Mouse (Mus musculus) left cerebral cortex, postnatal 10 days (tissue): ENCODE measurements at regions not wholly inside any gene's neighbourhood (a gene's known extent, or its start where the extent isn't known, plus 50 kb on each side); places are given as distances from the start of the nearest gene placed in this dataset.

Experiments
- DNase-seq, 2 experiments: peaks; one replicate each; pipeline ENCODE4 v3.0.0; 2021 to 2022; ENCODE audit warnings: low spot score in 2 of 2, mixed read lengths in 1 of 2; ENCODE audit errors: extremely low spot score in 1 of 2
- intact Hi-C: fragments of 180-260 bp; cut with DNase I; formaldehyde crosslinking; loops from one replicate; pipeline ENCODE4 v1.15.1; 2025

DNA sequence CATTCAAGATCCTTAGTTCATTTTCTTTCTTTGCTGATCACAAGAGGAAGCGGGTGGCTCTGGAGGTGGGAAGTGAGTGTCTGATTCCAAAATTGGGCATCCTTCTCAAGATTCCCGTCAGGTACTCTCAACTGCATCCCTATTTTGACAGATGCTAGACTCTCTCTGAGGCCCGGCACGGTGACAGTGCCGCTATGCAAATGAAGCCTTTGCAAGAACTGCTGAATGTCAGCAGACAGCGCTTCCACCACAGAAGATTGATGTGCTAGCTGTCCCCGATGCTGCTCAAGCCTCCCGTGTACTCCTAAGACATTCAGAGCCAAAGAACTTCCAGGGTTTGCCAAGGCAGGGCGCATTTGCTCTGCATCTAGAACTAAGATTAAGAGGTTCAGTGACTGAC is 50.9 kb upstream of the Cpne4 start:
- intact Hi-C loops: no loop called here
- DNase-seq: no peak

DNA sequence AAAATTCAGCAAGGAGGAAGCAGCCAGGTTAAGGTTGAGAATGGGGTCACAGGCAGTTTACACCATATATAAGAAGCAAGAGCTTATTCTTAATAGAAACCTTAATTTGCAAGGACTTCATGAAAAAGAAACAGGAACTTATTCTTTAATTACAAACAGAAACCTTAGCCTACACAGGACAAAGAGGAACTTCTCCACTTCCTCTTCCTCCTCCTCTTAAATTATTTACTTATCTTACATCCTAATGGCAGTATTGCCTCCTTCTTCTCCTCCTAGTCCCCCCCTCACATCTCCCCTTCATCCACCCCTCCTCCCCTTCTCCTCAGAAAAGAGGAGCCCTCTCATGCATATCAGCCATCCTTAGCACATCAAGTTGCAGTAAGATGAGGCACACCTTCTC is 56.4 kb upstream of the Cpne4 start:
- intact Hi-C loops: no loop called here
- no peak for DNase-seq

DNA sequence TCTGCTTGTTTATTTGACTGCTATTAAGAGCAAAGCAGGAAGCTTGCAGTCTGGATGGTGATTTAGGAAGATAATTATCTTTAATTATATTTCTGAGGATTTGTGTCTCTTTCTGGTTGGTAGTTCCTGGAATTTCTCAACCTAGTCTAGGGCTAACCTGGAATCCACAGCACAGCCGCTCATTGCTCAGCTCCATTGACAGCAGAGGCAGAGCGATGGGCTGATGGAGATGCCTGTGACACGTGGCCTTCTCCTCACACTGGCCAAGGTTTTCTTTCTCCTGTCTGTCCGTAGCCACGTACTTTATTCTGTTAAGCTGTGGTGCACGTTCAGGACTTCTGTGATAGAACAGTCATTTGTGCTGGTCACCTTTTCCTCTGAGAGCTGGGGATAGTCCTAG is 57.7 kb upstream of the Cpne4 start:
- intact Hi-C loops: no loop called here
- no peak for DNase-seq

DNA sequence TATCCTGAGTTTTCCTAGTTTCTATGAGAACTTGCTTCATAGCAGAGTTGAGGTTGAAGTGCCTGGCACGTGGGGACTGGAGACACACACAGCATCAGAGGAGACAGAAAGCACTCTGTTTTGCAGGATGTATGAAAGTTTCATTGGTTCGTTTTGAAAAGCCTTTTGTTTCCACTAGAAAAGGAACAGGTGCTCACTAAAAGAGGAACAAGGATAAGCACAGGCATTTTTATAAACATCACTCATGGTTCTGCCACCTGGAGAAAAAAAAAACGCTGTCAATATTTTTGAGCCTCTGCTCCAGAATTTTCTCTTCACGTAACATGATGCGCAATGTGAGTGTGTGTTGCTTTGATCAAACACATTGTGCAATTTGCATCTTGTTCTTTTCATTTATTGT is 64.6 kb upstream of the Cpne4 start:
- intact Hi-C loops: no loop called here
- DNase-seq: no peak

DNA sequence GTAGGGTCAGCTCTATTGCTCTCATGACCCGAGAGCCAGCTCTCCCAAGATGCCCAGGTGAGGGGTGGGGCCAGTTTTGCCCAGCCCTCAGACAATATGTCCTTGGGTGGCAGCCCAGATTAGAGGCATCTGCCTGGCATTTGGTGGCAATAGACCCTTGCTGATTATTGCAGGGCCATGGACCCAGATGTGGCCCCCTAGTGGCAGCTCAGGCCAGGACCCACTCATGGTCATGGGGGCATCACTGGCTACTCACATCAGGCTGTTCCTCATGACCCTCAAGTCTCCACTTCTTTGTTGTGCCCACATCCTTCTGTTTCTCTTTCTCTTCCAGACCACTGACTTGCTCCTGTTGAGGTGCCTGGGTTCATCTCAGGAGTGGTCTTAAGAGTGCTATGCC is 66.4 kb upstream of the Cpne4 start:
- no peak for DNase-seq
- intact Hi-C loops: no loop called here

DNA sequence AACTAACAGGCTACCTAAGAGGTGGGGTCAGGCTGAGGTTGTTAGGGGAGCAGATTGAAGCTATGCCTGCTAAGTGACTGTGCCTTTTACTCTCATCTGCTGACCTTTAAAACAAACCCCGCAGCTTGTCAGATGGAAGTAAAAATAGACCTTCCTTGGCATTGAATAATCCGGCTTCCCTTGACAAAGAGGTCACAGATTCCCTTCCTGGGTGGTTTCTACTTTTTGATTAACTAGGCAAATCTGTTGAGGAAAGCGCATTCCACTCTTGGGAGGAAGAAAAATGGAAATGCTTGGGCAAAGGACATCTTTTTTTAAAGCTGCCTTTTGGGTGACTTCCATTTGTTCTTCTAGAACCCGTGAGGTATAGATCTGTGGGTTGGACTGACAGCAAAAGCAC is 72.3 kb upstream of the Cpne4 start:
- no peak for DNase-seq
- intact Hi-C loops: no loop called here

DNA sequence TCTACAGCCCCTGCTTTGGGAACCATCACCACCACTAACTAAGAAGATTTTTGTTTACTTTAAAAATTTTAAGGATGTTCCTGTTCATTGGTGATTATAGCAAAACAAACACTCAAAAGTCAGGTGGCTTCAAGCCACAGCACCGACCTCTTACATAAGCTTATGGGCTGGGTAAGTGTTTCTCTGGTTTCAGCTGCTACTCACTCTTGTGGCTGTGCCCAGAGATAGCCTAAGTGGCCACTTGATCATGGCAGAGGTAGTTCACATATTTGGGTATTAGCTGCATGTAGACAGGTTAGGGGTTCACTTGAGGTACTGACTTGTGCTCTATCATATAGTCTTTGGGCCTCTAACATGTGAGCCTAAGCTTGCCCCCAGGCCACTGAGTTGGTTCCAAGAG is 79.8 kb upstream of the Cpne4 start:
- no peak for DNase-seq
- intact Hi-C loops: no loop called here

DNA sequence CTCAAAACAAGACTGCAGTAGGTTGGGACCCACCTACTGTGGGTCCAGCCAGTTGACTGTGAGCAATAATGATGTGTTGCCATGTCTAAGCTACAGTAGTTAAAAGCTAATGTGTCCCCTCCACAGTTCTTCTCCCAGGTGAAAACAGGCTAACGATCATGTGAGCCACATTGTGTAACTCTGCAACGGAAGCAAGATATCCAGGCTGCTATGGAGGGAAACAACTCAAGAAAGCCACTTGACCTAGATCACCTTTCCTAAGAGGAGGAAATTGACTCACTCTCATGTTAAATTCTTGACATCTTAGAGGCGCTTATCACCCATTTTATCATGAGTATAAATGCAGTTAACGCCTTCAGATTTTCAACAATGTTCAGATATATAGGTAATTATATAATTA is 83.4 kb upstream of the Cpne4 start:
- DNase-seq: no peak
- intact Hi-C loops: no loop called here

DNA sequence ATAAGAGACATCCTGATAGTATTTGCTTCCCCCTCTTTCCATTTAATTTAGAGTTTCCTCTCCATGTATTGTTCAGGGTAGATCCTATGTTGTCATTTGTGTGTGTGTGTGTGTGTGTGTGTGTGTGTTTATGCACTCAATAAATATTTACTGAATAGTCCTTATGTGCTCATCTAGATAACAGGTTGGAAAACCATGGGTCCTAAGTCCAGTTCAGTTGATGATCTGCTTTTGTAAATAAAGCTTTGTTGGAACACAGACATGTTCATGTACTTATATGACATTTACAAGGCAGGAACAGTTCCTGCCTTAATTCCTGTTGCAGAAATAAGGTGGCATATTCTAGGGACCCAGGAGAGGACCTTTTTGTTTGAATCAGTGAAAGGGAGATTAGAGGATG is 87.0 kb upstream of the Cpne4 start:
- intact Hi-C loops: no loop called here
- no peak for DNase-seq

DNA sequence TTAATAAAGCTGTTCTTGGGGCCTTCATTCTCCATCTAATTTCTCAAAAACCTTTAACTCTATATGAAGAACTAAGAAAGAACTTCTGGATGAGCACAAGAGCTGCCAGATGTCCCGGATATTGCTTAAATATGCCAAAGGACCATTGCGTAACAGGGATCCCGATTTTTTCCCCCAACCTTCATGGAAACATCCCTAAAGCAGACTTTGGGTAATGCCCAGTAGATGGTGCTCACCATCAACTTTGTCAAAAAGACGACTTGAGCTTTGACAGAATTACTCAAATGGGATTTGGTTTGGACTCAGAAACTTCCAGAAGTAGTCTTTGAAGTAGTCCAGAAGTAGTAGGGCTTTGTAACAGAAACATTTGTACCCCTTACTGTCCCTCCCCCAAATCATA is 89.5 kb upstream of the Cpne4 start:
- intact Hi-C loops: no loop called here
- no peak for DNase-seq

DNA sequence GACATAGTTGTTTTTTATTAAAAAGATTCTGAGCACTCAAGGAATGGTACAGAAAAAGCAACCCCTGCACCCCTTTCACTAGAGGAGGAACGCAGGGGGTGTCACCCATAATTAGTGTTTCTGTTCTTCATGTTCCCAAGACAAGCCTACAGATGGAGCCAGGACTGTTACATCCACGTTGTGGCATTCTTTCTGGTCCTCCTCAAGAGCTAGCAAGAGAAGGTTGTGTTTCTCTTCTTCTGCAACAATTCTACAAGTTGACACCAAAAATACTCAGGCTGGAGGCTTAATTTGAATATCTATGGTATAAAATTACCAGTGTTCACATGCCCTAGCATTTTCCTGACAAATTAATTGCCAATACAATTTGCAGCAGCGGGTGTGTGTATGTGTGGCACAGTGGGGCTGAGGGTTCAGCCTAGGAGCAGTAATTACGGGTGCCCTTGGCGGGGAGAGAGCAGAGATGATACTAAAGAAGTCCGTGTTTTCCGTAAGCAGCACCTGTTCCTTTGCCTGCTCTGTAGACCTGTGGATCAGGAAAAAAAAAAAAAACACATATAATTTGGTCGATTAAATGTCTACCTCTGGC is 98.4 kb upstream of the Cpne4 start:
- DNase-seq: no peak
- intact Hi-C loops: no loop called here

DNA sequence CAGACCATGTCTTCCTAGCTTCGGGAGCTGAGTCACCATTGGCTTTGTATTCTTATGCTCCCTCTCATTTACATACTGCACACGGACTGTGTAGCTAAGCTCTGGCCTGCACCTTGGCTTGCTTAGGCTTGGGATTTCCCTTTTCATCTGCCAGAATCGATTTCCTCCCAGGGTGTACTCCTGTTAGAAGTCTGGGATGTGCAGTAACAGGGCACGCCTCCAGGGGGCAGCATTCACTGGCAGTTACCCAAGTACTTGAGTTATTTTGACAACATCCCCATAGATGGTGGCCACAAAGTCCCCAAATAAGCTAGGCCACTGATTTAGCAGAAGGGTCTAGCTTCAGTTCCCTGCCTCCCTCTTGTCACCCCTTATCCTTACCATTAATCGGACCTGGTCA is 102.2 kb upstream of the Cpne4 start:
- intact Hi-C loops: no loop called here
- DNase-seq: peak in 1 of 2 experiments; percentile 40

DNA sequence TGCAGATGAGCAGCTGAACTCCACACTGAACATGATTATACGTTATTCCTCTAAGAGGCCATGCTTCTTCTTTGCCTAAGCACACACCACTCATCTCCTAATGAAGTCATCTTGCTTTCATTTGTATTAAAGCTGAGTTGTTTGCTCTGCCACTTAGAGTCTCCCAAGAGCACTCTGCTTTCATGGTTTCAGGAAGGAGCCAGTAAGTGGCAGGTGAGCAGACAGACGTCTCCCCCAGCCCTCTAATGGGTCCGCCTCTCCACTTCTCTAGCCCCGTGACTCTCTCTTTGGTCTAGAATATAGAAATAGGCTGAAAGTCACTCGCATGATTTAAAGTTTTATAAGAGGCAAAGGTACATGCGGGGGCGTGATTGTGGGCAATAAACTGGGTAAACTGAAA is 103.8 kb upstream of the Cpne4 start:
- DNase-seq: no peak
- intact Hi-C loops: no loop called here

DNA sequence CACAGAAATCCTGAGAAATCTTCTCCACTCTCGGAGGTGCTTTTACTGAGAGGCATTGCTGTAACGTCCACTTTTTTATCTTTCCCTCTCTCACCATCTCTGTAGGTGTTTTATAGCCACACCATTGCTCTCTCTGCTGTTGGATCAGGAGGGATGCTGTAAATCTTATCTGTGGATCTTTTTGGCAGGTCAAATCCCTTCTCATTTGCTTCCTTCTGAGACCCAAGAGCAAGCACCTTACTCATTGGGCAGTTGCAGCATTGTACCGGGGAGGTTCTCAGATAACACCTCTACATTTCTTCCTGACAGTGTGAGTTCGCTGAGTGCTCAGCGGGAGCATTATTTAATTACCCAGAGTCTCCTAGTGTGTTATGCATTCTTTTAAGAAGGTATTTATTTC is 75.5 kb upstream of the Acpp start:
- intact Hi-C loops: loop anchor here (5.0 kb wide), 2 partner anchors 154 to 974 kb away; no protein-coding TSS in a partner anchor

DNA sequence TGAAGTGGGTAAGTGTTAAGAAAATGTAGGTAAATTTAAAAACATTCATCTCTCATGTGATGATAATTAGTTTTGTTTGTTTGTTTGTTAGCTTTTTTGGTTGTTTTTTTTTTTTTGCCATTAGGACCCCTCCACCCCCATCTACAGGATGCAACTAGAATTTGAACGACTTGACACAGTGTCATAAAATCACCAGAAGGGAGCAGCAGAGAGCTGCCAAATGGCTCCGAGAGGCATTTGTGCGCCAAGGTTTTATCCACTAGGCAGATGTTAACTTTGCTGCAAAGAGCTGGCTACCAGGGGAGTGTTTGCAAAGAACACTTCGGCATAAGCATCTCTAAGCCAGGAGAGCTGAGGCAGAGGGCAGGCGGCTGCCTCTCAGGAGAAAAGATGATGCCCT is 72.7 kb upstream of the Acpp start:
- DNase-seq: peak; percentile 52 to 54
- intact Hi-C loops: loop anchor here (5.0 kb wide), 2 partner anchors 157 to 977 kb away; no protein-coding TSS in a partner anchor

More for the DNA sequence above, 75.5 kb upstream of the Acpp start:
- no peak for DNase-seq

DNA sequence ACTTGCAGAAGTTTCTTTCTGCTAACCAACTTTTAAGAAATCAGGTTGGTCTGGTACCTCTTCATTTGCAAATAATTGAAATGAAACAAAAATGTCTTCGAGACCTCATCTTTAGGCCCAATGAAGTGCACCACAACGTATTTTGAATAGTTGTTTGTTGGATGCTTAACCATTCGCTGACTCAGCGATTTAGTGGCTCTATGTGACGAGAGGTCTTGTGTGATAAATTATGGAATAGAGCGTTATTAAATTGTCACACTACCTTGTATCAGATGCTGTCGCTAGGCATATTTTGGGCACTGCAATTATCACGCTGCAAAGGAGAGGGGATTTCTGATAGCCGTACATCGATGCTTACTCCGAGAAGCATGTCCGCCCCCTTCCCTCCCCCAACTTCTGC is 71.8 kb upstream of the Acpp start:
- no peak for DNase-seq
- intact Hi-C loops: loop anchor here (5.0 kb wide), 1 partner anchor 968 kb away; no protein-coding TSS in a partner anchor

DNA sequence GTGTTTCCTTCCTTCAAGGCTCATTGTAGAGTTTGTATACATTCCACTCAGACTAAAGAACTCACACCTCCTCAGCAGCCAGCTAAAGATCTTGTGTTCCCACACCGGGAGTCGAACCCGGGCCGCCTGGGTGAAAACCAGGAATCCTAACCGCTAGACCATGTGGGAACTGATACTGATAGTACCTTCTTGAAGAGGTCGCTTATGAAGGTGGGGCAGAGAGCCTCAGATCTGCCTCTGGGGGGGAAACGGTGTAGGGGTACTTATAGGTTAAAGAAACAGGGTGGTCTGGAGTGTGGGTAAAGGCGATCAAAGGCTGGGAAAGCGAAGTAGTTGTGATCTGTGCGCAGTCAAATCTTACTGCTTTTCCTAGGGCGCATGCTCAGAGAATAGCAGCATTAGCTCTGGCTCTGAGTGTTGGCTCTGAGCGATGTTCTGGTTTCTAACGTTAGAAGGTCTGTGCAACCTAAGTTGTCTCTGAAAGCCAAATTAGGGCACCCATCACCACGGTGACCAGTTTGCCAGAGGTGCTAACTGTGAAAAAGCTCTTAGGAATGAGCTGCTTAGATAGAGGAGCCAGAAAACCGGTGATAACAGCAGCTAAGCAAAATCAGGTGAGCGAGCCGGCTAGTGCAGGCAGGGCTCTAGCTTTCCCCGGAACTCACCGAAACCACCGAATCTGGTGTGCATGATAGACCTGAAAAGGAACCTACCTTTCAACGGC is 71.2 kb upstream of the Acpp start:
- DNase-seq: peak; percentile 51 to 54
- intact Hi-C loops: loop anchor here (5.0 kb wide), 1 partner anchor 969 kb away; no protein-coding TSS in a partner anchor

DNA sequence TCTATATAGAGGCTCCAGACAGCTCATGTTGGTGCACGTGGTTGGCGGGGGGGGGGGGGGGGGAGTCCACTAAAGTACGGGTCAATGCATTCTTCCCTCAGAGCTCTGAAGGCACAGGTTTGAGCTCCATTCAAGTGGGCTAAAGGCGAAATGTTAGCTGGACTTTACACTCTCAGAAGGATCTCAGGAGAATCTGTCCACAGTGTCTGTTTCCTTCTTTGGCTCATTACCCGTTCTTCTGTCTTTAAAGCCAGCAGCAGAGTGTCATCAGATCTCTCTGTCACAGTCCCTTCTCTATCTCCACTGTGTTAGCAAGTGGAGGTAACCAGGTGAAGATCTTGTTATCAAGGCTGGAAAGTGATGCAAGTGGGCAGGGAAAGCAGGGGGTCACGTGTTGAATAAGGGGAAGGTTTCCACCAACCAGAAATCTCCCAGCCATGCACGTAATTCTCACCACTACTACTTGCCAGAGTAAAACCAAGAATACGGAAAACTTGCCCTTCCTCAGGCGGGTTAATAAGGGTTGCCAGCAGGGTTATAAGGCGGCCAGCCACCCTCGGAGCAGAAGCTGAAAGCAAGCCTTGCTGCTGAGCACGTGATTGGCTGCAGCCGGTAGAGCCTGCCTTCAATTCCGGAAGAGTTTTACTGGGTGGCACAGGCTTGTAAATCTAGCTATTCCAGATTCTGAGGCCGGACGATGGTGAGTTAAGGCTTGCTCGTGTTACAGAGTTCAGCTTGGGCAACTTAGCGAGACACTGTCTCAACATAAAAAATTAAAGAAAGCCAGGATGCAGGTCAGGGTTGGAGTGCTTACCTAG is 70.2 kb upstream of the Acpp start:
- DNase-seq: peak in 1 of 2 experiments; percentile 23
- intact Hi-C loops: loop anchor here (5.0 kb wide), 1 partner anchor 970 kb away; no protein-coding TSS in a partner anchor

DNA sequence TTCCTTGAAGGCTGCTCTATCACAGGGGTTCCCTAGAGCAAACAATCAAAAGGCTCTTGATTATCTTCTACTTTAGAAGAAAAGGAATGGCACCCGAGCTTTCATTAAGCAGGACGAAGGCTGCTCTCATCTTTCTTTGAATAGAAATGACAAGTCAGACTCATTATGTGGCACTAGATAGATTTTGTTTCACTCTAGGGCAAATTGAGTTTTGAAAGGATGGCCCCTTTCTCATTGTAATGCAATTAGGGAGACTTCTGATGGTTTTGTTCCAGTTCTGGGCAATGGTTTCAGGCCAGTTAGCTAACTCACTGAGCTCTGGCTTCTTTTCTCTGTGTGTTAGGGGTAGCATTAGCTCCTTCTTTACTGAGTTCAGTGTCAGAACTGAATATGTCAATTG is 69.5 kb upstream of the Acpp start:
- no peak for DNase-seq
- intact Hi-C loops: loop anchor here (5.0 kb wide), 1 partner anchor 970 kb away; no protein-coding TSS in a partner anchor

DNA sequence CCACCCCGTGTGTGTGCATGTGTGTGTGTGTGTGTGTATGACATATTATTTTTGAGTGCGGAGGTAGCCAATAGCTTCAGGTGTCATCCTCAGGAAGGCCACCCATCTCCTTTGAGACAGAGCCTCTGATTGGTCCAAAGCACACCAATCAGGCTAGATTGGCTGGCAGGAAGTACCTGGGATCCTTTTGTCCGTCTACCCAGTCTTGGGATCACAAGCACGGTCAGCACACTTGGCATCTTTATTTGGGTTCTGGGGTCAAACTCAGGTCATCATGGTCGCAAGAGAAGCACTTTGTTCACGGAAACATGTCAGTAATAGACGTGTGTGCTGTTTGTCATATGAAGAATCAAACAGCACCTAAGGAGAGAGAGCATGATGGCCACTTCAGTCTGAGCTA is 68.9 kb upstream of the Acpp start:
- DNase-seq: no peak
- intact Hi-C loops: loop anchor here (5.0 kb wide), 1 partner anchor 971 kb away; no protein-coding TSS in a partner anchor
